Mouse (Mus musculus): ENCODE measurements around the gene Ripply3. TPM values are rescaled to one million over a fixed set of nuclear protein-coding genes. Genes with fewer than 3 reads are reported as not detected.
A peak's percentile ranks its signal among the peaks of the same experiment; 100 is the strongest.
"Not testable (repeated sequence)": the region's sequence is repeated elsewhere in the genome, so short reads cannot be mapped to it uniquely, and the experiment has no call there.

Gene Ripply3
- total RNA-seq, 2 experiments from 2014 or later, result 5.5 to 6.2 TPM

DNA sequence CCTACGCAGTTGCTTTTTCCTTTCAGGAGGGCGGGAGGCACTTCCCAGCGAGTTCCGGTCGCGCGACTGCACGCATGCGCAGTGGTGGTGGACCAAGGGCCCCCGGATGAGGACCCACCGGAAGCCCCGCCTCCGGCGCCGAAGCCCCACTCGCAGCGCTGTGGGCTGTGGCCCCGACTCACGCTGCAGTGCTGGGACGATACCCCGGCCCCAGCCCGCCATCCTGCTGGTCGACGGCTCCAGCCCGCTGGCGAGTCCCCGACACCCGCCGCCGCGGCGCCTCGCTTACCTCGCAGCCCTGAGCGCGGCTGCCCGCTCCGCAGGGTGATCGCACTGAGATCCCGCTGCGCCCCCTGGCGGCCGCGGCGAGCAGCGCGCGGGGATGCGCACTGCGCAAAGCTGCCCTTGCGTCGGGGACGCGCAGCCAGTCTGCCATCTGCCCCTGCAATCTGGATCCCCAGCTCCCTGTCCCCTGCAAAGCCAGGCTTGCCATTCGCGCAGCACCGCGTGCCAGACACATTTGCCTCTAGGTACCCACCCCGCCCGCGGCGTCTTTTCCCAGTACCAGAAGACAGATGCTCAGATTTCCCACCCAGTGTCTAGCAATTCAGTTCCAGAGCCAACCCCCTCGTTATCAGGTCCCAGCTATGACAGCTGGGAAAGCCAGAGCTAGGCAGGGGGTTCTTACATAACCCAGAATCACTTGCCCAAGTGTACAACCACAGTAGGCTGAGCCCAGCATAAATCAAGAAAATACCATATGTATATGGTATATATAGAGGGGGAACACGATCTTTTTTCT, 14.8 kb upstream of the Ripply3 start, which contains the start of gene Hlcs:
Hlcs (minus strand) TSS at position 343 of the 802 bp plus-strand sequence.
- DNase-seq (ENCODE audit: low spot score in 2 of 2), result peak; percentile 96 to 98

DNA sequence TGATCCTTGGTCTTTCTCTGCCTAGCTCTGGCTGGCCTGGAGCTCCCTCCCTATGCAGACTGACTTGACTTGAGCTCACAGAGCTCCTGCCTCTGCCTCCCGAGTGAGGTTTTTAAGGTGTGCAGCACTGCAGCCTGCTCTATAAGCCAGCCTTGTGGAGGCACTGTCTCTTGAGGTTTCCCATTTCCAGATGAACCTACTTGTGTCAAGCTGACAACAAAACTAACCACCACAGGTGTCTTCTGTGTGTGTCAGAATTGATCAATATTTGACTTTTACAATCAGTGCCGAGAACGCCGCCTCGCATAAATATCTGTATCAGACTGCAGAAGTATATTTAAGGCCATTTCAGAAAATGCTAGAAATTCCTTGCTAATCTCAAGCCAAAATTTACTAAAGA, 13.6 kb upstream of the Ripply3 start:
- no peak for DNase-seq (ENCODE audit: low spot score in 2 of 2)

DNA sequence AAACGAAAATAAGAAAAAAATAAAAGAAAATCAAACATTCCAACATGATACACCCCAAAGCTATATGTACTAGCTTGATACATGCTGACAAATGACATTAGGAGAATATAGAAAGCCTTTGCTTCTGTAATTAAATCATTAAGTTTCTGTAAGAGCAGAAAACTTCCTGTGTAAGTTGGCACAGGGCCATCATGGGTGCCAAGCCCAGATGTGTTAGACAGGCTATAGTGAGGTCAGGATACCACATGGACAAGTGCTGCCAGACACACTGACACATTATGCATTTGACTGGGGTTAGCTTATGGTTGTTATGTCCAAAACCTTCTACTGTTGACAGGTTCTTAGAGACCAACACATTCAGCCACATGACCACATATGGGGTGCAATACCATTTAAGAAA, 13.0 kb upstream of the Ripply3 start:
- DNase-seq (ENCODE audit: low spot score in 2 of 2), result no peak

DNA sequence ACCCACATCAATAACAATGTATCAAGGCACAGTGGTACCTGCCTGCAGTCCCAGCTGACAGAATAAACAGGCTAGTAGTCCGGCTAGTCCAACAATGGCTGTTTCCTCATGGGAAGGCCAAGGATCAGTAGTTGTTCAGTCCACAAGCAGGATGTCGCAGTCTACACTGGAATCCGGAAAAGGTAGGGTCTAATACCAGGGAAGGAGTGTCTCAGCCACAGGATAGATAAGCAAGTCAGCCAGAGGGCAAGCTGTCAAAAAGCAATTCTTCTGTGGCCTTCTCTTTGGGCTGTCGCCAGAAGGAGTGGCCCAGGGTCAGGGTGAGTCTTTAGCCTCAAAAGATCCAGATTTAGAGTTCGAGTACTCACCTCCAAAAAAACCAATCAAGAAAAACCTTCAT, 10.5 kb upstream of the Ripply3 start:
- no peak for DNase-seq (ENCODE audit: low spot score in 2 of 2)

DNA sequence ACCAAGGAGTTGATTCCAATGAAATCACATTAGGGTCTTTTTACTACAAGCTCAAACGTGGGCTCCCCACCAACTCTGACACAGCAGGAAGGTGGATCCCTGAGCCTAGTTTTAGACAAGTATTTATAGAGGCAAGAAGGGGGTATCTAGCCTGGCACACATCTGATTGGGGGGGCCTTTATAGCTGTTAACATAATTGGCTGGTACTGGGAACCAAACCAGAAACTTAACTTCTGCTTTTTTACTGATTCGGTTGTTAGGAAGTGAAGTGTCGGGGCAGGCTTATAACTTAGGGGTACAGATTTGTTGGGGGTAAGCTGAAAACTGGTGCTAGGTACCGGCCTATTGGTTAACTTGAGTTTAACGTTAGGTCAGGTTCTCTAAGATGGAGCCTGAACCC, 8.0 kb upstream of the Ripply3 start:
- no peak for DNase-seq (ENCODE audit: low spot score in 2 of 2)

DNA sequence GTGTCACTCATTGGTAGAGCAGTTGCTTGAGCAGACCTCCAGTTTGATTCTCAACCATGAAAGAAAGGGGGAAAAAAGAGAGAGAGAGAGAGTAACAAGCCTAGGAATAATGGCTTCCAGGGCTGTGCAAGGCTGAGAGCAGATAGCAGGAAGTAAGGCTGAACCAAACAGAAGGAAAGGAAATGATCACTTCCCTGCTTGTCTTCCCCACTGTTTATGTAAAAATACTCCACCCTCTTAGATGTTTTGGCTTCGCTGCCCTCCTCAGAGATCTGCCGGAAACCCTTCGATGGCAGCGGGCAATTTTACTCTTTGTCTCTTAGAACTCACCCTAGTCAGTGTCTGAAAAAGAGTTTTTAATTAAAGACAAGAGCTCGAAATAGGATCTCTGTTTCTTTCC, 4.5 kb upstream of the Ripply3 start:
- DNase-seq (ENCODE audit: low spot score in 2 of 2), result no peak

DNA sequence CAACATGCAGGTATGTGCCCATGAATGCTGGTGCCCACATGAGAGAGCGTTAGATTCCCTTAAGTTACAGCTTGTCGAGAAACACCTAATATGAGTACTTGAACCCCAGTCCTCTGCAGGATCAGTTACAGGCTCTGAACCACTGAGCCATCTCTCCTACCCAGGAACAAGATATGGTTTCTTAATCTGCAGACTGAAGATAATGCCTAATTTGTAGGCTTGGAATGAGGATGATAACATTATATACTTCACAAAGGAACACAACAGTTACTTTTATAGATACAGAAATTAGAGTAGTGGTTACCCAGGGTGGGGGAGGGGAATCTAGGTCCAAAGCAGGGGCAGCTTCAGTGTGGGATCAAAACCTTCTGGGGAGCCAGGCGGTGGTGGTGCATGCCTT, 2.2 kb upstream of the Ripply3 start:
- DNase-seq (ENCODE audit: low spot score in 2 of 2), result no peak

DNA sequence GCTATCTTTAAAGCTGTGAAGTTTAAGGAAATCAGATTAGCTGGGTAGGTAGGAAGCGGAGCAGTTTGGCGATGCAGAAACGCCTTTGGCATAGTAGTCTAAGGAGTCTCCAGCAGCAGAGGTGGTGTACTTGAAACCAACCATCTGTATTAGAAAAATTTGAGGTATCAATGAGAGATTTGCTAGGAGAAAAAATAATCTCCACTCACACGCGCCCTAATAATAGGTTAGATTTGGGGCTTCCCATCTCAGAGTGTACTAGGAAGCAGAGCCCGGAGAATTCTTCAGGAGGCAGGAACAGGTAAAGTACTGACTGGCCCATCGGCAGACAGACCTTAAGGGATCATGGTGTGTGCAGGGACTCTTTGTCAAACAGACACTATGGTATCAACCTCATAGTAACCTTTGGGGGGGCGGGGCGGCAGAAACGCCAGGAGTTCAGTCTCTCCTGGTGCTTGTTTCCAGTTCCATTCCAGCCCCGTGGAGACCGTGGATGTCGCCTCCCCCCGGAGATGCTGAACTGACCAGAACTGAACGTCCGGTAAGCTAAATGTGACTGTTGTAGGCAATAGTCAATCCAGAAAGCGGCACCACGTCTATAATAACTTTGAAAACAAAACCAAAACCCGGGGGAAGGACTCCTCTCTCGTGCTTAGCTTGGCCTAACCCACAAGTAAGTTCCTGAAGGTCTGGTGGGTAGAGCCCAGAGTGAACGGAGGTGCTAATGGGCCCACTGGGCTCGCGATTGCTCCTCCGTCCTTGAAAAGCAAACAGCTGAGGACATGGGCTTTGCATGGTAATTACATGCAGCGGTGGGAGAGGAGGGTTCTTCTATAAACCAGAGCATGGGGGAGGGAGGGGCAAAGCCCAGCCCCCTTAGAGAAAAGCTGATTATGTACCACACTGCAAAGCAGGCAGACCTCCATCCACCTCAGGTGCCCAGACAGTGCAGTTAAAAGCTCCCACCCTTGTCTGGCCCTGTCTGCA, 954 bp downstream of the Ripply3 start:
- DNase-seq (ENCODE audit: low spot score in 2 of 2), result no peak

DNA sequence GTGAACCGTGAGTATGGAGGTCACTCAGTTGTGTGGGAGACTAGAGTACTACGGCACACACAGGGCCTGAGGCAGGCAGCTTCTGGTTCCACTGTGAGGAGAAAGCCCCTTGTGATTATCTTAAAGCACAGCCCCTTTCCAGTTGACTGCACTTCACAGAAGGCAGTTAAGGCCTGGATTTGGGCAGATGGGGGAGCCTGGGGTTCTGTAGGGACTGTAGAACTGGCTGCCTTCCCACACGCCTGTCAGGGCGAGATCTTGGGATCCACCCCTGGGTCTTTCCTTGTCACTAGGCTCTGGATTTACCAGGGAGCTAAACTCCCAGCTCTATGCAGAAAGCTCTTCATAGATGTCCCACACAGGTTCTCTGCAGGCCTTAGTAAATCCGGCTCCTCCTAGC, 2.2 kb downstream of the Ripply3 start:
- DNase-seq (ENCODE audit: low spot score in 2 of 2), result no peak

DNA sequence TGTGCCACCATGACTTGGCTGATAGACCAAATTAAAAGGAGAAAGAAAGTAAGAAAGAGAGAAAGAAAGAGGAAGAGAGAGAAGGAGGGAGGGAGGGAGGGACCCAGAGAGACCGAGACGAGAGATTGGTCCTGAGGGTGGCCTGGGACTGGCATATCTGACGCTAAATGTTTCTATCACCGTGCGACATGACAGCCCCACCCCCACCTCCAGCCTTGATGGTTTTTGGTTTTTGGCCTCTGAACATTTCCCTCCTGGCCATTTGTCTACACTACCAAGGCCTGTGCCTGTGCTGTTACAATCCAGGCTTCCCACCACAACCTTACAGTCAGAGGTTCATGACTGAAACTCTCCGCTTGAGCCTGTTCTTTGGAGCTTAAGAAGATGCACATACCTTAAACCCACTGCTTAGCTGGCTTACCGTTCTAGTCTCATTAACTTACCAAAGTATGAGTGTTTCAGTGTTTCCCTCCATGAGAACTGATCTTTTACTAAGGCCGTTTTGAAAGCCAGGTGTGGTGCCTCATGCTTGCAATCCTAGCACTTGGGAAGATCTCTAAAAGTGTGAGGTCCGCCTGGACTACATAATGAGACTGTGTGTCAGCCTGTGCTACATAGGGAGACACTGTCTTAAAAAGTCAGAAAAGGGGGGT, 3.1 kb downstream of the Ripply3 start:
- DNase-seq (ENCODE audit: low spot score in 2 of 2), result no peak

DNA sequence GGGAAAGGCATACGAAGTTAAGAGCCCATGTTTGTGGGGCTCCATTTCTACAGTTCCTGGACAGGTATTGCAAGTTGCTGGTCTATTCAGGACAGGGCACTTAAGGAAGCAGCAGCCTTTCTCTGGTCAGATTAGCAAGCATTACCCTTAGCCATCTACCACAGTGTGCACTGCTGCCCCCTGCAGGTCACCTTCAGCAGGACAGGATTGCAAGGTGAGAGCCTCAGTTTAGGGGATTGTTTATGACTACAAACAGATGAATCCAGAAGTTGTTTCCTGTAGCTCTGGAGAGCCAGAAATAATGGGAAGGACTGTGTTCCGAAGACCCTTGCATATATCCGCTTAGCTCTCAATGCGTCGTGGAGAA, 3.6 kb downstream of the Ripply3 start:
- peak; percentile 30 to 53 for DNase-seq (ENCODE audit: low spot score in 2 of 2)

DNA sequence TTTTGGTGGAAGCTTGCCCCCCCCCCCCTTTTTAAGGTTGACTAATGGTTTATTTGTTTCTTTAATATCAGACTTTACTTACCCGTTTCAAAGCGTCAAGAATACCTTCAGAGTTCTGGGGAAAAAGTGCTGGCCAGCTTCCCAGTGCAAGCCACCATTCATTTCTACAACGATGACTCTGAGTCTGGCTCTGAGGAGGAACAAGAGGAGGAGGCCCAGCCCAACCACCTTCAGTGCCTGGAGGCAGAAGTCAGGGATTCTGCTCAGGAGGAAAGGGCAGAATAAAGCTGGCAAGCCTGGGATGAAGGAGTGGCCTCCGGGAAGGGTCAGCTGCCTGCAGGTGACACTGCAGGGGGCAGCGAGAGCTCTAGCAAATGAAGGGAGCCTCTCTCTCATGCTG, 7.4 kb downstream of the Ripply3 start:
- no peak for DNase-seq (ENCODE audit: low spot score in 2 of 2)

DNA sequence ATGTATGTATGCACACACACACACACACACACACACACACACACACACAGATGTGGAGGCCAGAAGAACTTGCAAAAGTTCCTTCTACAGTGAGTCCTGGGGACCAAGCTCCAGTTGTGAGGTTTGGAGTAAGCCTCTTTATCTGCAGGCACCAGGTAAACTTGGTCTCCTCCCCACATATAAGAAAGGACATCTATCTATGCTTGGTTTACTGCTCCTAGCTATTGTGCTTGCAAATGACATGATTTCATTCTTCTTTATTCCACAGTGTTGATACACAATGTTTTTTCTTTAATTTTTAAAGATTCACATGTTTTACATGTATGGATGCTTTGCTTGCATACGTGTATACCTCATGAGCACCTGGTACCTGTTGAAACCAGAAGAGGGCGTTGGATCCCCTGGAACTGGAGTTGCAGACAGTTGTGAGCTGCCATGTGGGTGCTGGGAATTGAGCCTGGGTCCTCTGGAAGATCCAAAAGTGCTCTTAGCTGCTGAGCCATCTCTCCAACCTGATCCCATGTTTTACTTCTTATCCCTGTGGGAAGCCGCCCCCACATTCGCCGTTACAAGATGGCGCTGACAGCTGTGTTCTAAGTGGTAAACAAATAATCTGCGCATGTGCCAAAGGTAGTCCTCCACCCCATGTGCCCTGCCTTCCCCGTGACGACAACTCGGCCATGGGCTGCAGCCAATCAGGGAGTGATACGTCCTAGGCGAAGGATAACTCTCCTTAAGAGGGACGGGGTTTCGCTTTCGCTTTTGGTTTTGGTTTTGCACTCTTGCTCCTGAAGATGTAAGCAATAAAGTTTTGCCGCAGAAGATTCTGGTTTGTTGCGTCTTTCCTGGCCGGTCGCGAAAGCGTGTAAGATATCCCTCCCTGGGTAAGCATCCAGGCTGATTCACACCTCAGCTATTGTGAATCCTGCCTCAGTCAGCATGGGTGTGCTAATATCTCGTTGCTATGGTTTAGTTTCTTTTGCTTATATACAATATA, 11.2 kb downstream of the Ripply3 start:
- DNase-seq (ENCODE audit: low spot score in 2 of 2), result not testable (repeated sequence)

DNA sequence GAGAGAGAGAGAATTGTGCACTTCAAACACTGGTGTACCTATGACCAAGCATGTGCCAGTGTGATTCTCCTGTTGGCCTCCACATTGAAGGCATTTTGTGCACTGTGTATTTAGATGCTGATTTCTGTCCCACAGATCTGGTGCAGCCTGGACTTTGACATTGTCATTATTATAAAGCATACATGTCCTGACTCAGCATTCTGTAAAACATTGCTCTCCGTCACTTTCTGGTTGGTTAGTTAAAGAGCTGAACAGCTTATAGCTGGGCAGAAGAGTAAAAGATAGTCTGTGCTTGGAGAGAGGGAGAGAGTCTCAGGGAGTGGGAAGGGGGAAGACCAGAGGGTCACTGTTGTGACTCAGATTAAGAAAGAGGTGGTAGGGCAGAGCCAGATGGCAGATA, 17.5 kb downstream of the Ripply3 start:
- no peak for DNase-seq (ENCODE audit: low spot score in 2 of 2)

DNA sequence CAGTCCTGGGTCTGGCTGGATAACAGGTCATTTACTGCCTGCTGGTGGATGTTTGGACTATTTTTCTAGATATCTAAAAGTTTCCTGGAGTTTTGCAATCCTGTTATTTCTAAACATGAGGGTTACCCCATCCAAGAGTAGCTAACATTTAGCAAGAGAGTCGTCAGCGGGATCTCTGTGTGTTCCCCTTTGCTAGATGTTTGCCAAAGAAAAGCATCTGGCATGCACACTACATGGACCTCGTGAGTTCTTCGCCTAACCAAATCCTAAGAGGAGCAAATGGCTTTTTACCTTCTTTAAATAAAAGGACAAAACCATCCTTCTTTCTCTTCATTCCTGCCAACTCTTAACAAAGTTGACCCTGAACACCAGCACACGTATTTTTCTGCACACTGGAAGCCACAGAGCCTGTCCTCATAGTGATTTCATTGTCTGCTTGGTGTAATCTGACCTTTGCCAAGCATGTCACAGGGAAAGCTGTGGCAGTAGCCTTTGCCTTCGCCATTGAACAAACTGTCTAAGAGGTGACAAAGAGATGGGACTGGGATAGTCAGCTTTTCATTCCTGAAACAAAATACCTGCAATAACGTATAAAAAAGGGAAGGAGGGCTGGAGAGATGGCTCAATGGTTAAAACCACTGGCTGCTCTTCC, 19.0 kb downstream of the Ripply3 start:
- no peak for DNase-seq (ENCODE audit: low spot score in 2 of 2)

DNA sequence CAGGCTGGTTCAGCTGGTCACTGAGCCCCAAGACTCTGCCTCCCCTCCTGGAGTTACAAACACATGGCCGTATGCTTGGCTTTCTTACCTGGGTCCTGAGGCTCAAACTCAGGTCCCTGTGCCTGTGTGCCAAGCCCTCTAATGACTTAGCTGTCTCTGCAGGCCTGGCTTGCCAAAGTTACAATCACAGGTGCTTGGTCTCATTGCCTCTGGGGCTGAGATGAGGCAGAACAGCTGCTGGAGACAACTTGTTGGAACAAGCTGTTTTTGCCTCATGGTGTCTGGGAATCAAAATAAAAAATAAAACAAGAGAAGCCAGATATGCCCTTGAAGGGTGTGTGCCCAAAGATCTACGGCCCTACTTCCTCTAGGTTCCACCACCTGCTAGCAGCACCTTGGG, 20.6 kb downstream of the Ripply3 start:
- DNase-seq (ENCODE audit: low spot score in 2 of 2), result no peak

DNA sequence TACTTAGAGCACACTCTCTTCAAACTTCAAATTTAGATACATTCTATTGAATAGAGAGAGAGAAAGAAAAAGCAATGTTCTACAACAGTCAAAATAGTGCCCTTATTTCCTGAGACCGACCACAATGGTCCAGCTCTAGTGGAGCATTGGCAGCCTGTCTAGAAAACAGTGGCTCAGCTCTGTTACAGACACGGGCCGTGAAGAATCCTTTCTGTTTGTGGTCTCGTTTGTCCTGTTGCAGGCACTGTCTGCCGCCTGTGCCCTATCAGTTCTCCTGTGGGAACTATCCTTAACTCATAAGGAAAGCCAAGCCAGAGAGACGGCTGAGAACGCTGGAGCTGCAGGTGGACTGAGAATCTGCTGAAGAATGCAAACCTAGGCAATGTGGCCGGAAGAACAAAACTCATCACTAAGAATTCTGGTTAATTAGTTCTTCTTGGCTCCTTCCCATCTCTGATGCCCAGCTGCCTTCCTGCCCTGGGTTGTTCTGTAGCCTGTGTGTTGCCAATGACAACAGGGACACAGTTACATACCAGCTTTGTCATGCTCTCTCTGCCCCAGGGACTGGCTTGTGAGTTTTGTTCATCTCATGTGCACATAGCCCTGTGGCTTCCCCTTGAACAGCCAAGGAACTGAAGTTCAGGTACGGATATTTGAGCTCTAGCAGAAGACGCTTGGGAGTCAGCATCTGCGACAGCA, 21.5 kb downstream of the Ripply3 start:
- no peak for DNase-seq (ENCODE audit: low spot score in 2 of 2)

DNA sequence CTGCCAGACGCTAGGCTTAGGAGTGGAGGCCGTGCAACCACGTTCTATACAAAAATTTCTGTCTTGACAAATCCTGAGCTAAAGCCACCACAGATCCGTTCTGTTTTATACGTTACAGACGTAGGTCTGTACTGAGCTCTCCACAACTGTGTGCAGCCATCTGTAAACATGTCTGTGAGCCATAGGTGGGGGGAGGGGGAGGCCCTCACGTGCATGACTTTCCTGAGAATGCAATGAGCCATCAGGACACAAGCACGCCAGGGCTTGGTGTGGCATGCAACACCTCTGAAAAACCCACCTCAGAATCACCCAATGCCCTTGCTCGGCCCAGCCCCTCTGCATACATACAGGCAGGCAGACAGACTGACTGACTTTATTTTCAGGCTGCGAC, 22.1 kb downstream of the Ripply3 start:
- DNase-seq (ENCODE audit: low spot score in 2 of 2), result no peak

DNA sequence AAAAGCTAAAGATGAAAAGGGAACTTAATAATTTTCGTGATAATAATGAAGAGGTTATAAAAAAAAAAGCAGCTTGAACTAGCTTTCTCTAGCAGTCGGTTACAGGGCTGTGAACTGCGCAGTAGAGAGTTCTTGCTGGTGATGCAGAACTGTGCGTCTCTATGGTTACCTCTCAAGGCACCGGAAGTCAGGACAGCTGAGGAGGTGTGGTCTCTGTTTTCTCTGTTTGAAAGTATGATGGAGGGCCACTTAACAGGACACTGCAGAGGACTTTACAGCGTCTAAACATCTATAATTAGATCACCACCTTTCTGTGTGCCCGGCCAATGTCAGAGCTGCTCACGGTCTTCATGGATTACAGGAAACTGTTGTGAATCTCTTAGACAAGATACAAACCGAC, 26.2 kb downstream of the Ripply3 start:
- DNase-seq (ENCODE audit: low spot score in 2 of 2), result no peak

Measured in adrenal gland, postnatal 4 days (tissue).